Mouse (Mus musculus) liver, postnatal 0 days (tissue): ENCODE measurements around the gene P4ha3.

Experiments
- CTCF ChIP-seq: sonication (generic); IDR thresholded peaks from 2 replicates; pipeline ENCODE4 v1.5.1; 2016; ENCODE audit warnings: antibody characterized with exemption, low read depth
- EP300 ChIP-seq: IDR thresholded peaks from 2 replicates; pipeline ENCODE4 v1.6.1; 2016; ENCODE audit warnings: antibody characterized with exemption, low read depth, mild to moderate bottlenecking

GRCm38 (mm10) chr7:100363162-100363561 lies 77.8 kb downstream of the P4ha3 start:
- TF ChIP-seq CTCF = no peak
- no peak for TF ChIP-seq EP300
